Mouse (Mus musculus) CD4-positive, CD25-positive, alpha-beta regulatory T cell (primary cell): ENCODE measurements around the gene Zswim9. TPM values are rescaled to one million over a fixed set of nuclear protein-coding genes. Genes with fewer than 3 reads are reported as not detected.

ENCODE experiments used
- polyA plus RNA-seq: library from polyadenylated mRNA; unstranded; fragments of 100-300 nt; shearing (Covaris generic); gene quantifications from one replicate; pipeline ENCODE4 v1.2.1, GENCODE M21; 2017

The Zswim9 gene
- 3.6 TPM for polyA plus RNA-seq

DNA sequence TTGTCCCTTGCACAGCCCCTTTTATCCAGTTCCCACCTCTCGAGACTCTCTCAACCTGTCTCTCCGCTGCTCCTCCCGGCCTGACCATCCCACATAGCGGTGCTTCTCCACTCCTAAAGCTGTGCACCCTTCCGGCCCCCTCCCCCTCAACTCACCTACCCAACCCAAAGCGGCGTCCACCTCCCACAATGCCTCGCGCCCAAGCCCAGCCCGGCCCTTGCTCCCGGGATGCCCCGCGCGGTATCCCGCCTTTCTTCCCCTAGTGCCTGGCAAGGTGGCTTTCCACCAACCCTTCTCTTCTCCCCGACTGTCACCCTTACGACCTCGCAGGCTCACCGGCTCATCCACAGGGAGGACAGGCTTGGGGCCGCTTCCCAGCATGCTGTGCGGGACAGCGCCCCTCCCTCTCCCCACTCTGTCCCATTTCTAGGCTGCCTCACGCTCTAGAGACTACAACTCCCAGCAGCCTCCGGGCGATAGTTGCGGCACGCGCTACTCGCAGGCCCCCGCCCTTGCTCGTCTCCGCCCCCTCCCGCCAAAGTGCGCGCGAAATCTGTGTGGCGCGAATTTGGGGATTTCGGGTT lies at the start of gene Zswim9:
Zswim9 (minus strand) TSS at position 414 of the 584 bp plus-strand sequence.

GRCm38 (mm10) chr7:13324316-13324715 lies 45.8 kb upstream of the Zswim9 start, which contains the start of gene Pla2g4c:
Gene Pla2g4c, plus strand, starts transcription at chr7:13324655.

GRCm38 (mm10) chr7:13277081-13277480 lies 1.4 kb downstream of the Zswim9 start, which contains the start of gene Lig1:
Gene Lig1, plus strand, starts transcription at chr7:13277283.

DNA sequence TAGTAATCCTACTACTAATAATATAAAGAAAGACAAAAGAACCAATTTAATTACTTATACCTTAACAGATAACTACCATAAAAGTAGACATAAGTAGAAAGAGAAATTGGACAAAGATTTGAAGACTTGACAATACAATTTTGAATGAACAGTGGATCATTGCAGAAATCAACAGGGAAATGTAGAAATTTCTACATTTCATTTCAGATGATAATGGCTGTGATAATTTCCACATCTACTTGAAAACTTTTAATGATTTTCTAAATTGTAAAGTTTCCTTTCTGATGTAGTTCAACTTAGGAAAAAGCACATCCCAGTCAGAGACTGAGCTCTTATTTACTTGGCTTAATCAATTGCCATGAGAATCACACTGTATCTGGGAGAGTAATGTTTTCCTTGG lies 65.8 kb downstream of the Zswim9 start, which contains the start of gene Vmn1r89:
Vmn1r89 (plus strand) TSS at position 301 of the 400 bp plus-strand sequence.

Other genes with a start within 250 kb of the Zswim9 start
- gene Chmp2a, start 243.9 kb downstream of the Zswim9 start, polyA plus RNA-seq = 253 TPM
- gene Ube2m, start 240.4 kb downstream of the Zswim9 start, polyA plus RNA-seq = 174 TPM
- 1.1 TPM for gene Mzf1, start 224.0 kb downstream of the Zswim9 start, polyA plus RNA-seq
- not detected for gene Vmn1r85, start 183.5 kb downstream of the Zswim9 start, polyA plus RNA-seq
- gene Vmn1r86, start 158.8 kb downstream of the Zswim9 start, polyA plus RNA-seq = 0.04 TPM
- not detected for gene Vmn1r87, start 138.6 kb downstream of the Zswim9 start, polyA plus RNA-seq
- 0.06 TPM for gene Vmn1r88, start 119.2 kb downstream of the Zswim9 start, polyA plus RNA-seq
- not detected for gene Vmn1r89, start 65.7 kb downstream of the Zswim9 start, polyA plus RNA-seq
- gene Lig1, start 1.4 kb downstream of the Zswim9 start, polyA plus RNA-seq = 22.0 TPM
- 0.13 TPM for gene Pla2g4c, start 45.9 kb upstream of the Zswim9 start, polyA plus RNA-seq
- not detected for gene Cabp5, start 119.4 kb upstream of the Zswim9 start, polyA plus RNA-seq
- not detected for gene Bsph1, start 172.1 kb upstream of the Zswim9 start, polyA plus RNA-seq